In genomic region chr17:6697224-6697775, GRCm38 (mm10) we compare ENCODE assay signal across 8 mouse cellular contexts. TPM values are rescaled to one million over a fixed set of nuclear protein-coding genes. Genes with fewer than 3 reads are reported as not detected.
DNase-seq lines count a peak whose midpoint lies in the region; ATAC-seq and TF ChIP-seq lines count a peak whose summit lies in the region.
"Not testable (repeated sequence)": the region's sequence is repeated elsewhere in the genome, so short reads cannot be mapped to it uniquely, and the experiment has no call there.

No protein-coding gene starts in this region.

- peak; percentile 70 for DNase-seq in 3T3-L1 (ENCODE audit: low read depth, low spot score)
- DNase-seq in adrenal gland, postnatal 10 days = peak; percentile 67
- peak; percentile 25 for DNase-seq in embryonic facial prominence, embryonic 11.5 days (ENCODE audit: low spot score)
- peak; percentile 95 for DNase-seq in heart, adult 11 months
- DNase-seq in left cerebral cortex, postnatal 14 days (ENCODE audit: low spot score in 2 of 2) = peak; percentile 70 to 80
- DNase-seq in mesoderm, embryonic 11.5 days (ENCODE audit: low read depth, low spot score) = peak; percentile 47
- DNase-seq in skeletal muscle tissue, adult 2 months (ENCODE audit: low read depth, low spot score) = peak; percentile 22

- not testable (repeated sequence) for H3K4me1 ChIP-seq in embryonic facial prominence, embryonic 11.5 days (ENCODE audit: control insufficient read depth, insufficient read depth, low read length); intestine, postnatal 0 days (replicated peaks; ENCODE audit: control insufficient read depth, insufficient read depth, low read length)

- not testable (repeated sequence) for H3K36me3 ChIP-seq in embryonic facial prominence, embryonic 11.5 days (replicated peaks; ENCODE audit: control insufficient read depth, insufficient read depth, low read depth, low read length); intestine, postnatal 0 days (ENCODE audit: control insufficient read depth, insufficient read depth)

- not testable (repeated sequence) for H3K9me3 ChIP-seq in embryonic facial prominence, embryonic 11.5 days (replicated peaks; ENCODE audit: control insufficient read depth, low read length); intestine, postnatal 0 days (ENCODE audit: control insufficient read depth)

- peak; percentile 67 for TF ChIP-seq CTCF in intestine, postnatal 0 days (IDR thresholded peaks at IDR 0.05; ENCODE audit: low read depth)

- H3K27ac ChIP-seq in embryonic facial prominence, embryonic 11.5 days (replicated peaks; ENCODE audit: low read depth, low read length); intestine, postnatal 0 days (ENCODE audit: low read depth, low read length): not testable (repeated sequence)

- intact Hi-C loops in left cerebral cortex, postnatal 14 days (cut with DNase I) = not testable (repeated sequence)

- not testable (repeated sequence) for H3K27me3 ChIP-seq in embryonic facial prominence, embryonic 11.5 days (ENCODE audit: control insufficient read depth, insufficient read depth, low read length); intestine, postnatal 0 days (replicated peaks; ENCODE audit: control insufficient read depth, insufficient read depth, low read length)

- not testable (repeated sequence) for H3K4me3 ChIP-seq in embryonic facial prominence, embryonic 11.5 days (ENCODE audit: low read depth, low read length); intestine, postnatal 0 days (ENCODE audit: low read depth, low read length)

- 35% methylated on average over 3 of the region's 4 CpGs for WGBS in embryonic facial prominence, embryonic 11.5 days
- 41% methylated on average over 2 of the region's 4 CpGs for WGBS in intestine, postnatal 0 days

- not testable (repeated sequence) for H3K9ac ChIP-seq in embryonic facial prominence, embryonic 11.5 days (replicated peaks; ENCODE audit: low read length); intestine, postnatal 0 days (ENCODE audit: low read depth, low read length)

- ATAC-seq in embryonic facial prominence, embryonic 11.5 days (replicated peaks; ENCODE audit: insufficient number of reproducible peaks, low FRiP score, low TSS enrichment, low read depth) = 0 out of 2 replicates have a peak, but pooled peaks have one; percentile 61
- peak; percentile 70 for ATAC-seq in intestine, postnatal 0 days

- H3K4me2 ChIP-seq in embryonic facial prominence, embryonic 11.5 days (ENCODE audit: low read depth, low read length); intestine, postnatal 0 days (replicated peaks; ENCODE audit: low read depth): not testable (repeated sequence)

RNA-seq across cellular contexts. Expression of gene Sytl3, which starts 38.4 kb away (rescaled TPM):
- 1 to 10 TPM in 1 of 2 experiments, under 1 TPM in 1; 0.99 to 1.1 TPM for total RNA-seq in adrenal gland, postnatal 10 days (2021)
- 0.25 TPM in 1 of 2 replicates, not detected in the other for polyA plus RNA-seq in embryonic facial prominence, embryonic 11.5 days (2014; fragmentation: Nextera tagmentation; extraction: Ambion mirVana)
- polyA plus RNA-seq in intestine, postnatal 0 days (2015; fragmentation: Nextera tagmentation; extraction: Ambion mirVana) = 10.7 and 11.0 TPM in 2 replicates
- under 1 TPM; 0.32 to 0.70 TPM for total RNA-seq in left cerebral cortex, postnatal 14 days (2021)

RNA-seq across cellular contexts. Expression of gene Dynlt1f, which starts 41.6 kb away (rescaled TPM):
- total RNA-seq in adrenal gland, postnatal 10 days (2021) = 100 to 1,000 TPM; 122 to 127 TPM
- polyA plus RNA-seq in embryonic facial prominence, embryonic 11.5 days (2014; fragmentation: Nextera tagmentation; extraction: Ambion mirVana) = 308 and 333 TPM in 2 replicates
- polyA plus RNA-seq in intestine, postnatal 0 days (2015; fragmentation: Nextera tagmentation; extraction: Ambion mirVana) = 234 and 240 TPM in 2 replicates
- total RNA-seq in left cerebral cortex, postnatal 14 days (2021) = 100 to 1,000 TPM; 107 to 114 TPM

Comparison
In these comparisons a context has a peak if more than half of its experiments do, and no peak if none do; other contexts are left out.
1. DNase-seq: peak in every context shown above with its lines; median percentile 95 in heart, adult 11 months; 75 in left cerebral cortex, postnatal 14 days; 70 in 3T3-L1; 67 in adrenal gland, postnatal 10 days; 47 in mesoderm, embryonic 11.5 days; 25 in embryonic facial prominence, embryonic 11.5 days; 22 in skeletal muscle tissue, adult 2 months.